Mouse (Mus musculus): ENCODE data around the gene Nutf2-ps1.

The Nutf2-ps1 gene

DNA sequence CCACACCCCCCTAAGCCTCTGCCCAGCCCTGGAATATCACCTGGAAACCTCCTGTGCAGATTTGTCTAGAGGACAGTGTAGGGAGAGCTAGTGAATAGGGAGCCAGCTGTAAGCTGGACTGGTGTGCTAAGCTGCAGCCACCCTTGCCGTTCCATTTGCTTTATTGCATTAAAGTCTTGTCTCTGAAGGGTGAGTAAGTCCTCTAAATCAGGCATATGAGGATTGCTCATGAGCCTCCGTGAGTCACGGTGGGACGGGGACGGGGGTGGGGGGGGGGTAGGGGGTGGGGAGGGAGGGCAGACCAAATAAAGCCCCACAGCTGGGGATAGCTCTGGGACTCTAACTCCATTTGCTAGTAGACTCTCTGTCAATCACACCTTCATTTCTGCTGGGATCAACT lies 45.3 kb downstream of the Nutf2-ps1 start:
- in situ Hi-C loops (cut with MboI; ENCODE audit: low pct_unique_long_range_greater_than_20kb in 1 of 2, low sequenced_read_pairs in 2 of 2, unreplicated experiment in 1 of 2) = no loop called here

- in situ Hi-C loops (cut with MboI; ENCODE audit: low pct_unique_long_range_greater_than_20kb in 1 of 2, low sequenced_read_pairs in 2 of 2, unreplicated experiment in 1 of 2) = no loop called here
Observed at GRCm38 (mm10) chr19:53539296-53539695, 49.6 kb downstream of the Nutf2-ps1 start.

DNA sequence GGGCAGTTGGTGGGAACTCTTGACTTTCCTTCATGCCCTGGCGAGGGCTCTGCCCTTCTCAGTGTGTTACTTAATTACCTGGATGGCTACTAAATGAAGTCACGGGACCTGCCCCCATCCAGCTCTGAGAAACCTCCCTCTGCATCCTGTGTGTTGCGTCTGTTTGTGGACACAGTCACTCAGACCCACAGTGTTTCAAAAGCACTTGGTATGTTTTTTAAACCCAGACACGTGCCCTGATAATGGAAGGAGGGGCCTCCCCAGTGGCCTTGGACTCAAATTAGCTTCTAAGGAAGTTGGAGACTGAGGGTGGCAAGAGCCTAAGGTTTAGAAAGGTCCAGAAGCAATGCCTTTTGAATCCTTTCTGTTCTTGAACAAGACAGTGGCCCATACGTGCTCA lies 50.1 kb downstream of the Nutf2-ps1 start:
- in situ Hi-C loops (cut with MboI; ENCODE audit: low pct_unique_long_range_greater_than_20kb in 1 of 2, low sequenced_read_pairs in 2 of 2, unreplicated experiment in 1 of 2) = no loop called here

Measured in mouse embryonic stem cell (cell line).